Mouse (Mus musculus) ES-E14 (cell line): ENCODE data around the gene Gm3417. TPM values are rescaled to one million over a fixed set of nuclear protein-coding genes. Genes with fewer than 3 reads are reported as not detected.
"Not testable (repeated sequence)": the region's sequence is repeated elsewhere in the genome, so short reads cannot be mapped to it uniquely, and the experiment has no call there.

Experiments used
- DNase-seq: peaks from one replicate; pipeline ENCODE4 v3.0.0-alpha.2; 2013; ENCODE audit warnings: low read depth, low spot score
- H3K27ac ChIP-seq: 2 replicates; pipeline ENCODE4 v1.5.1; 2012; ENCODE audit warnings: low read depth, mild to moderate bottlenecking, low read length, moderate library complexity, mixed read lengths; ENCODE audit not compliant: poor library complexity, insufficient read depth, severe bottlenecking
- H3K36me3 ChIP-seq: 2 replicates; pipeline ENCODE4 v1.6.1; 2012; ENCODE audit warnings: mild to moderate bottlenecking, low read length, moderate library complexity, mixed read lengths; ENCODE audit not compliant: control insufficient read depth, poor library complexity, insufficient read depth, severe bottlenecking
- H3K4me1 ChIP-seq, 2 experiments: fragments of 150-350 bp in 1 of 2; sonication (generic) in 1 of 2; 2 replicates each; pipeline ENCODE4 v1.6.1; 2012; ENCODE audit warnings: low read length in 2 of 2, mild to moderate bottlenecking in 1 of 2, mixed read lengths in 1 of 2; ENCODE audit not compliant: control insufficient read depth in 2 of 2, insufficient read depth in 2 of 2, poor library complexity in 1 of 2
- H3K4me3 ChIP-seq, 2 experiments: fragments of 150-350 bp in 1 of 2; sonication (generic) in 1 of 2; 2 replicates each; pipeline ENCODE4 v1.5.1; 2012; ENCODE audit warnings: low read length in 2 of 2, low read depth in 1 of 2, mild to moderate bottlenecking in 1 of 2, mixed read lengths in 1 of 2; ENCODE audit not compliant: insufficient read depth in 1 of 2, poor library complexity in 1 of 2, severe bottlenecking in 1 of 2
- H3K9ac ChIP-seq: 2 replicates; pipeline ENCODE4 v1.6.1; 2012; ENCODE audit warnings: low read depth, mild to moderate bottlenecking, low read length, mixed read lengths; ENCODE audit not compliant: poor library complexity, insufficient read depth, severe bottlenecking
- H3K9me3 ChIP-seq: fragments of 150-350 bp; sonication (generic); 2 replicates; pipeline ENCODE4 v1.6.1; 2012; ENCODE audit warnings: low read depth, mild to moderate bottlenecking, low read length; ENCODE audit not compliant: control insufficient read depth, insufficient read depth
- in situ Hi-C, 2 experiments: fragments of 600-800 bp; cut with MboI; formaldehyde crosslinking; loops; one replicate each; pipeline ENCODE4 v1.15.1; 2025; ENCODE audit warnings: low sequenced_read_pairs in 2 of 2, inconsistent platforms in 1 of 2; ENCODE audit not compliant: unreplicated experiment in 2 of 2
- total RNA-seq: library from RNA; depleted of rRNA; stranded (reverse); fragments of 300-350 nt; gene quantifications from 2 replicates; pipeline ENCODE4 v1.2.3, GENCODE M21; 2012; rRNA removed

The Gm3417 gene
- 0.45 and 0.95 TPM in 2 replicates for total RNA-seq

DNA sequence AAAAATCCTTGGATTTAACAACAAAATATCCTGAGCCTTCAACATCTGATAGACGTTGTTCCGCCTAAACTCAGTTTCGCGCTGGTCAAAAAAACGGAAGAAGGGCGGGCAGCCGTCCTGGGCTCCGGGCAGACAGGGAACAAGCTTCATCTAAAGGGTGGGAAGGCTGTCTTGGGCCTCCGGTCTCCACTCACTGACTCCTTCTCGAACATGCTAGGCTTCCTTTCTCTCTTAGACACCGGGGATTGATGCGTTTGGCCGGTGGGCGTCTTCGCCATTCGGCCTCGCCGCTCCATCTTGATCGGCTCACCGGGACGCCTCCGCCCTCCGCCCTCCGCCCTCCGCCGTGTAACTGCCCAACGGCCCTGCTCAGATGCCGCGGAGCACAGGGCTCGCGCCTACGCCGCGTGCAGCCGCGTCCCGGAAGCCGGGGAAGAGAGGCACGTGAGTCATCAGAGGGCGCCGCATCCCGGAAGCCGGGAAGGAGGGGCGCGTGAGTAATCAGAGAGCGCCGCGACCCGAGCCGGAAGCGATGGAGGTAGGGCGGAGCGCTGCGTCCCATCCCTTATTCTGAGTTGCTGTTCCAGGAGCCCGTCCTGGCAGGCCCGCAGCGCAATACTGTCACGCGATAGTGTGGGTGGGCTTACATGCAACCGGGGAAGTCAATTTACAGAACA is at the start of gene Gm3417, which contains the start of gene 9030025P20Rik:
Gm3417 (minus strand) TSS at position 429 of the 677 bp plus-strand sequence.
9030025P20Rik (plus strand) TSS at position 107 of the 677 bp plus-strand sequence.
- Histone ChIP-seq H3K4me3 (peak within 1 kb of the TSS; percentile 49 to 58), H3K9ac (peak within 1 kb of the TSS; percentile 31; the same call in 1 of the 2 replicates)
- H3K27ac ChIP-seq, H3K4me1 ChIP-seq, H3K36me3 ChIP-seq, in situ Hi-C loops, H3K9me3 ChIP-seq, DNase-seq: not testable (repeated sequence)

DNA sequence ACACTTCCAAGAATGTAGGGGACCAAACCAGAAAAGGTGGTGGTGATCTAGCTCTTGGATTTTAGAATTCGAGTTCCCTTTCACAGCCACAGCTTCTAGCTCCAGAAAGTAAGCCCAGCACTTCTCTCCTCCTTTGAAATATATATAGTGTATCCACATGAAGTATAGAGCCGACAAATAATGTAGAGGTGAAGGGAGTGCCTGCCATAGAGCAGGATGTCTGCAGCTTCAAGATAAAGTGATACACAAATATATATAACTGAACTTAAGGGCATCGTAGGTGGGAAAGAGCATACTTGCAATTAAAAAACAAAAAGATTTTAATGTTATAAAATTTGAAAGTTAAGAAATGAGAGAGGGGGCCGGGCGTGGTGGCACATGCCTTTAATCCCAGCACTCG is 46.9 kb upstream of the Gm3417 start:
- in situ Hi-C loops, H3K9me3 ChIP-seq, H3K4me3 ChIP-seq, DNase-seq, H3K9ac ChIP-seq, H3K27ac ChIP-seq, H3K4me1 ChIP-seq, H3K36me3 ChIP-seq: not testable (repeated sequence)

DNA sequence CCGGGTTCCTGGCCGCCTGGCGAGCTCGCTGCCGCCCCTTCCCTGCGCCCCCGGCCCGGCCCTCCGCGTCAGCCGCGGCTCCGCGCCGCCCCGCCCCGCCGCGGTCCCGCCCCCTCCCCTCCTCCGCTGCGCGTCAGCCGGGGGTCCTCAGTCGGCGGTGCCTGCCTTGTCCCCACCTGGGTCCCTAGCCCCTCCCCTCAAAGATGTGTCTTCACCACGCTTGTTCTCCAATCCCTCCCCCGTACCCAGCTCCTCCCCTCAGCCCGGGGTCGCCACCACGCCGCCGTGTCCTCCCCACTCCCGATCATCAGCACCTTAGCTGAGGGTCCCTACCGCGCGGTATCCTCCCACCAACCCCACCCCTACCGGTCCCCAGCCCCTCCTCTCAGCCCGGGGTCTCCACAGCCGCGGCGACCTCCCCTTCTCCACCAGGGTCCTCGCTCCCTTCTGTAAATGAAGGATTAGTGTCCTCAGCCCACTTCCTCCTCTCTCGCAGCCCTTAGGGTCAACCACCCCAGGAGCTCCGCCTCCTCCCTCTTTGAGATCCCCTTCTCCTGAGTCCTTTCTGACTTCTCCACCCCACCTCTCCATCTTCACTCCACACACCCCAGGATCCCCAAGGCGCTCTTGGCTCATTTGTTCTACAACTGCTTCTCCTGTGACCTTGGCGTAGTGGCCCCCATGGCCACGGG is 46.1 kb upstream of the Gm3417 start:
- H3K9ac ChIP-seq, H3K36me3 ChIP-seq, DNase-seq, H3K4me3 ChIP-seq, H3K4me1 ChIP-seq, H3K9me3 ChIP-seq, in situ Hi-C loops, H3K27ac ChIP-seq: not testable (repeated sequence)

DNA sequence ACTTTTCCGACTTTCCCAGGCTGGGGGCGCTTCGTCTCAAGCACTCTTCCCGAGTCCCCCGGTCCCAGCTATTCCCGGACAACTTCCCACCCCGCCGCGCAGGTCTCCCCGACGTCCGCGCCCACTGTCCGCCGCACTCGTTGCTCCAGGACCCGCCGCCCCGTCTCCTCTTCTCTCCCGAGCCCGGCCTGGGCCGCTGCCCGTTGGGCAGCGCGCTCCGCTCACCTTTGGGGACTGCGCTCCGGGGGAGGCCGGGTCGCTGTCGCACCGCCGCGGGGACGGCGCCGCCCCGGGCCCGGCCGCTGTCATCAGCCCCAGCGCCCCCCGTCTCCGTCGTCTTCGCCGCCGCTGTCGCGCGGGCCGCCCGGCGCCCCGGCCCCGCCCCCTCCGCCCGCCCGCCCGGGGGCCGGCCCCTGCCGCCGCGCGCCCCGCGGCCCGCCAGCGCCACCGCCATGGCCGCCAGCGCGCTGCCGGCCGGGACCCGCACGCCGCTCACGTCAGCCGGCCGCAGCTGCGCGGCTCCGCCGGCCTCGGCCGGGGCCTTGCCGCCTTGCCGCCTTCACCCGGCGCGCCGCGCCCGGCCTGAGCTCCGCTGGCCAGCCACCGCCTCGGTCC is 45.4 kb upstream of the Gm3417 start:
- DNase-seq: not testable (repeated sequence)

DNA sequence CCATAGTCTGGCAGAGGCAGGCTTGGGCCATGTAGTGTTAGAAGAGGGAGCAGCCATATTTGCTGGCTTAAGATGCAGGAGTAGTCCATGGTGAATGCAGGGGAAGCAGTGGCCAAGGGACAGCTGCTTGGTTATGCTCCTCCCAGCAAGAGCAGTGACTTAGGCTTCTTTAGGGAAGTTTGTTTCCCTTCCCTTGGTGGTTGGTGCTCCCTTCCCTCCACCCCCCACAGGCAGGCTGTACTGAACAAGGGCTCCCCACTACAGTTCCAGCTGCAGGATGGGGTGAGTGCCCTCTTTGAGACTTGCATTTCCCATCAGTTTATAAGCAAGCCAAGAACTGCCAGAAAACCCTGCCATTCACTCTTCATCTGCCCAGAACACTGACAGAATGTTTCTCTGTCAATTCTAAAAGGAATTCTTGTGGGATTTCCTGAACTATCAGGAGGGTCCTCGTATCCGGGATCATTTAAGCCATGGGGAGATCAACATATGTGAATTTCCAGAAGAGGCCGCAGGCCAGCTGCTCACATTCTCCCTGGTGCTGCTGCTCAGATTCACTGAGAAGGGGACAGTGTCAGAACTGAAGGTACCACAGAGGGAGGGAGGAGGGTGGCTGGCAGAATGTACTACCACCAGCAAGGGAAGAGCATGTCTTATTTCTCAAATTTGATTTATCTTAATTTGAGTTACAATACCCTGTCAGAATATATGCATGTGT is 43.1 kb upstream of the Gm3417 start:
- H3K9ac ChIP-seq: peak overlapping the region; percentile 67
- H3K9me3 ChIP-seq, H3K4me3 ChIP-seq, H3K4me1 ChIP-seq, H3K36me3 ChIP-seq, in situ Hi-C loops: not testable (repeated sequence)
- peak; percentile 8 for DNase-seq
- H3K27ac ChIP-seq: peak overlapping the region; percentile 92

More for the DNA sequence above, 45.4 kb upstream of the Gm3417 start:
- H3K4me3 ChIP-seq, in situ Hi-C loops, H3K36me3 ChIP-seq, H3K9ac ChIP-seq, H3K4me1 ChIP-seq, H3K9me3 ChIP-seq, H3K27ac ChIP-seq: not testable (repeated sequence)

DNA sequence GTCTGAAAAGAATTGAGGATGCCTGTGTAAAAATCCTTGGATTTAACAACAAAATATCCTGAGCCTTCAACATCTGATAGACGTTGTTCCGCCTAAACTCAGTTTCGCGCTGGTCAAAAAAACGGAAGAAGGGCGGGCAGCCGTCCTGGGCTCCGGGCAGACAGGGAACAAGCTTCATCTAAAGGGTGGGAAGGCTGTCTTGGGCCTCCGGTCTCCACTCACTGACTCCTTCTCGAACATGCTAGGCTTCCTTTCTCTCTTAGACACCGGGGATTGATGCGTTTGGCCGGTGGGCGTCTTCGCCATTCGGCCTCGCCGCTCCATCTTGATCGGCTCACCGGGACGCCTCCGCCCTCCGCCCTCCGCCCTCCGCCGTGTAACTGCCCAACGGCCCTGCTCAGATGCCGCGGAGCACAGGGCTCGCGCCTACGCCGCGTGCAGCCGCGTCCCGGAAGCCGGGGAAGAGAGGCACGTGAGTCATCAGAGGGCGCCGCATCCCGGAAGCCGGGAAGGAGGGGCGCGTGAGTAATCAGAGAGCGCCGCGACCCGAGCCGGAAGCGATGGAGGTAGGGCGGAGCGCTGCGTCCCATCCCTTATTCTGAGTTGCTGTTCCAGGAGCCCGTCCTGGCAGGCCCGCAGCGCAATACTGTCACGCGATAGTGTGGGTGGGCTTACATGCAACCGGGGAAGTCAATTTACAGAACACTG is 31.3 kb upstream of the Gm3417 start, which contains the start of gene Gm3435:
Gm3435 (plus strand) TSS at position 471 of the 708 bp plus-strand sequence.
- H3K4me1 ChIP-seq, H3K9me3 ChIP-seq, H3K36me3 ChIP-seq, in situ Hi-C loops, DNase-seq, H3K27ac ChIP-seq, H3K4me3 ChIP-seq, H3K9ac ChIP-seq: not testable (repeated sequence)

DNA sequence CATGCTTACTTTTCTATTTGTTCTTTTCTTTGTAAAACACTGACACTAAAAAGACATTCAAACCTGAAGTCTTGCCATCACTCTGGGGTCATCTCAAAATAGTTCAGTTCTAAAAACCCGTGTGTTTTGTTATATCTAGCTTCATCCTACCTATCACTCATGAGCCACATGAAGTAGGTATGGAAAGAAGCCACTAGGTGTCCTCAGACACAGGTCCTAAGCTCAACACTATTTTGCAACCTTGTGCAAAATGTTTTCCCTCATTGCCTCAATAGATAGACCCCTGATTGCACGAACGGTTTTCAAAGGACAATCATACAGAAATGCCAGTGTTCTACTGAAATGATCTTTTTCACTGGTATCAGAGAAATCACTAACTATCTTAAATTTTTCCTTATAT is 30.5 kb upstream of the Gm3417 start:
- in situ Hi-C loops, H3K4me1 ChIP-seq, H3K9me3 ChIP-seq, H3K9ac ChIP-seq, H3K4me3 ChIP-seq, H3K36me3 ChIP-seq, H3K27ac ChIP-seq, DNase-seq: not testable (repeated sequence)
